Mouse (Mus musculus): ENCODE measurements at regions not wholly inside any gene's neighbourhood (a gene's known extent, or its start where the extent isn't known, plus 50 kb on each side); places are given as distances from the start of the nearest gene placed in this dataset.

- TF ChIP-seq POLR2A (IDR thresholded peaks at IDR 0.05; ENCODE audit: insufficient read depth, low read length) = no peak
- TF ChIP-seq CTCF (IDR thresholded peaks at IDR 0.05; ENCODE audit: low read depth, low read length) = no peak
- no peak for TF ChIP-seq EP300 (IDR thresholded peaks at IDR 0.05; ENCODE audit: insufficient read depth, low read depth, low read length)
These were observed 150.3 kb upstream of the Gimd1 start for GRCm38 (mm10) chr3:132479275-132479674.

All from ES-Bruce4 (cell line).